15 mouse cellular contexts compared by ENCODE assay signal in genomic region chr14:99364007-99364784, GRCm38 (mm10).
"Had no signal": no experiment of that assay in that cellular context is flagged by ENCODE, and none has a peak within 500 bp of the region (broad histone marks: within the 10 kb centered on the region; RNA-seq: fewer than 3 reads in every experiment).

No protein-coding gene starts in this region.

- H3K4me3 ChIP-seq: layer of hippocampus, adult 2 months; limb, embryonic 13.5 days; midbrain, embryonic 13.5 days; myocyte; neural tube, embryonic 15.5 days had no signal

- H3K27me3 ChIP-seq: limb, embryonic 13.5 days; midbrain, embryonic 13.5 days; neural tube, embryonic 15.5 days had no signal

- H3K4me2 ChIP-seq: hindbrain, embryonic 14.5 days; limb, embryonic 13.5 days; liver, embryonic 11.5 days; midbrain, embryonic 13.5 days; neural tube, embryonic 15.5 days had no signal

- DNase-seq: kidney, adult 18-20 months; kidney, postnatal 10 days; kidney, postnatal 4 days; left cerebral cortex, postnatal 4 days; lung, postnatal 10 days; spleen, adult 18-20 months; thymus, adult 18-20 months; thymus, postnatal 14 days had no signal

- ATAC-seq: midbrain, embryonic 13.5 days had no signal

- H3K27ac ChIP-seq: hindbrain, embryonic 14.5 days; layer of hippocampus, adult 2 months; limb, embryonic 13.5 days; midbrain, embryonic 13.5 days; neural tube, embryonic 15.5 days had no signal

- H3K36me3 ChIP-seq: limb, embryonic 13.5 days; midbrain, embryonic 13.5 days; neural tube, embryonic 15.5 days had no signal

- H3K9ac ChIP-seq: hindbrain, embryonic 14.5 days; limb, embryonic 13.5 days; midbrain, embryonic 13.5 days; neural tube, embryonic 15.5 days had no signal

- H3K4me1 ChIP-seq: limb, embryonic 13.5 days had no signal

- H3K9me3 ChIP-seq: limb, embryonic 13.5 days; midbrain, embryonic 13.5 days; neural tube, embryonic 15.5 days had no signal
